Mouse (Mus musculus): ENCODE results near the gene Eef1akmt4. TPM values are rescaled to one million over a fixed set of nuclear protein-coding genes. Genes with fewer than 3 reads are reported as not detected.

The Eef1akmt4 gene
- 21.3 and 24.0 TPM in 2 replicates for polyA plus RNA-seq (2012; rRNA removed)

GRCm38 (mm10) chr16:20611357-20612227, at the start of gene Eef1akmt4, which contains the start of the genes Gm49333 and Alg3:
Eef1akmt4 (plus strand) TSS chr16:20611593.
Gm49333 (plus strand) TSS chr16:20611610.
Alg3 (minus strand) TSS chr16:20611735.
- Histone ChIP-seq H3K4me3 (ENCODE audit: control insufficient read depth, insufficient read depth, low read length) (peak within 1 kb of the TSS; percentile 94), H3K27ac (ENCODE audit: control insufficient read depth, insufficient read depth, low read length) (no peak within 1 kb of the TSS), H3K36me3 (ENCODE audit: control insufficient read depth, insufficient read depth, low read length) (no peaks in the 10 kb centered on the region), H3K4me1 (replicated peaks; ENCODE audit: control insufficient read depth, insufficient read depth, low read length) (peaks cover 8% of the 10 kb centered on the region), H3K27me3 (ENCODE audit: control insufficient read depth, insufficient read depth, low read length) (no peaks in the 10 kb centered on the region)
- TF ChIP-seq POLR2A (IDR thresholded peaks at IDR 0.05; ENCODE audit: control insufficient read depth, extremely low read depth, insufficient read depth, low read length, poor library complexity) (no peak), CTCF (IDR thresholded peaks at IDR 0.05; ENCODE audit: borderline replicate concordance, control insufficient read depth, extremely low read depth, insufficient read depth, low read length, poor library complexity) (0 out of 2 replicates have a peak, but pooled peaks have one; percentile 25)
- peak; percentile 83 for DNase-seq
- WGBS = 1% methylated on average over 41 of the region's 41 CpGs

DNA sequence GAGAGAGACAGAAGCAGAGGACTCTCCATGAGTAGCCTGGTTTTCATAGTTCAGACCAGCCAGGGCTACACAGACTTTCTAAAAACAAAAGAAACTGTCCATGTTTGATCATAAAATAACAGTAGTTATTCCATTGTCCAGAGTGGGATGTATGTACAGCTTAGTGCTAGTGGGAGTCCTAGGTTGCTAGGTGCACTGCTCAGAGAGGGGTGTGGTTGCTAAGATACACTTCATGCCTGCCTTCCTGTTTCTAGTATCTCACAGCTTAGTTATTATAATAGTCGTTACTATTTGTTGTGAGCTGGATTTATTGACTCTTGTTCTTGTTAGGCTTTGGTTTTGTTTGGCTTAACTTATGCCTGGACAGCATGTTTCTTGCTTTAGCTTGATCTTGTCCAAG, 46.3 kb upstream of the Eef1akmt4 start:
- Histone ChIP-seq H3K27ac (ENCODE audit: control insufficient read depth, insufficient read depth, low read length) (no peak overlapping the region), H3K27me3 (ENCODE audit: control insufficient read depth, insufficient read depth, low read length) (no peaks in the 10 kb centered on the region), H3K36me3 (ENCODE audit: control insufficient read depth, insufficient read depth, low read length) (peaks cover 15% of the 10 kb centered on the region), H3K4me1 (replicated peaks; ENCODE audit: control insufficient read depth, insufficient read depth, low read length) (no peaks in the 10 kb centered on the region), H3K4me3 (ENCODE audit: control insufficient read depth, insufficient read depth, low read length) (no peak overlapping the region)
- 23% methylated on average over 1 of the region's 1 CpGs for WGBS
- no peak for DNase-seq
- no peak for TF ChIP-seq POLR2A (IDR thresholded peaks at IDR 0.05; ENCODE audit: control insufficient read depth, extremely low read depth, insufficient read depth, low read length, poor library complexity)

- peaks cover 28% of the 10 kb centered on the region for H3K27me3 ChIP-seq (ENCODE audit: control insufficient read depth, insufficient read depth, low read length)
Observed at GRCm38 (mm10) chr16:20589366-20589938, 21.9 kb upstream of the Eef1akmt4 start, which contains the start of gene Vwa5b2. Vwa5b2 (plus strand) TSS chr16:20589471.

DNA sequence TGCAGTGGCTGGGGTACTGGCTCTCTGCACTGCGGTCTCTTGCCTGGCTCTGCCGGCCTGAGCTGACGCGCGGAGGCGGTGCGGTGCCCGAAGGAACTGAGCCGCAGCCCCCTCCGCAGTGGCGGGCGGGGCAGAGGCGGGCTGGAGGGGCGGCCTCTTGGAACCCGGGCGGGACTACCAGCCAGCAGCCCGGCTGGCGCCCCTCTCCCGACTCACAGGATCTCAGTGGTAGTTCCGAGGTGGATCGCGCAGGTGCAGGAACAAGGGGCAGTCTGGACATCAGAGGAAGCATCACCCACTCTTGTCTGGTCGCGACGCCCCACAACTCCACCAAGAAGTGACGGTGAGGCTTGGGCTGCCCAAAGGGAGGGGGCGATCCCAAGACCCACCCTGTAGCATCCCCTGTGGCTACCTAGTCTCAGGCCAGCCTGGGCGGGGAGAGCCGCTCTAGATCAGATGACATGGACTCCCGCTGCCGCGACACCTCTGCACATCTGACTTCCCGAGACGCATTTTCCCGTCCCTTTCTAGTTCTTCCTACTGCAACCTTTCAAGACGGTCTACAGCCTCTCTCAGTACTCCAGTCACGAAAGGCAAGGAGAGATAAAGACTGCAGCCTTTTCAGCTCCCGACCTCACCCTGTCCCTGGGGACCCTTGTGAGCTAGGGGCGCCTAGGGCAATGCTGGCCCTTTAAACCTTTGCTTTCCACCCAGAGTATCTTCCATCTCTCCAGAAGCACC, 21.3 kb upstream of the Eef1akmt4 start:
- 2% methylated on average over 39 of the region's 39 CpGs for WGBS
- H3K4me3 ChIP-seq (ENCODE audit: control insufficient read depth, insufficient read depth, low read length) = no peak overlapping the region
- no peak for DNase-seq
- H3K4me1 ChIP-seq (replicated peaks; ENCODE audit: control insufficient read depth, insufficient read depth, low read length) = no peaks in the 10 kb centered on the region
- H3K36me3 ChIP-seq (ENCODE audit: control insufficient read depth, insufficient read depth, low read length) = no peaks in the 10 kb centered on the region
- H3K27me3 ChIP-seq (ENCODE audit: control insufficient read depth, insufficient read depth, low read length) = peaks cover 28% of the 10 kb centered on the region
- TF ChIP-seq CTCF (IDR thresholded peaks at IDR 0.05; ENCODE audit: borderline replicate concordance, control insufficient read depth, extremely low read depth, insufficient read depth, low read length, poor library complexity) (no peak), POLR2A (IDR thresholded peaks at IDR 0.05; ENCODE audit: control insufficient read depth, extremely low read depth, insufficient read depth, low read length, poor library complexity) (no peak)
- H3K27ac ChIP-seq (ENCODE audit: control insufficient read depth, insufficient read depth, low read length) = no peak overlapping the region

More at GRCm38 (mm10) chr16:20589366-20589938, 21.9 kb upstream of the Eef1akmt4 start, which contains the start of gene Vwa5b2:
- no peak for DNase-seq
- 5% methylated on average over 24 of the region's 24 CpGs for WGBS
- no peak within 1 kb of the TSS for H3K27ac ChIP-seq (ENCODE audit: control insufficient read depth, insufficient read depth, low read length)
- no peaks in the 10 kb centered on the region for H3K4me1 ChIP-seq (replicated peaks; ENCODE audit: control insufficient read depth, insufficient read depth, low read length)
- H3K36me3 ChIP-seq (ENCODE audit: control insufficient read depth, insufficient read depth, low read length) = no peaks in the 10 kb centered on the region
- no peak within 1 kb of the TSS for H3K4me3 ChIP-seq (ENCODE audit: control insufficient read depth, insufficient read depth, low read length)
- TF ChIP-seq POLR2A (IDR thresholded peaks at IDR 0.05; ENCODE audit: control insufficient read depth, extremely low read depth, insufficient read depth, low read length, poor library complexity) (no peak), CTCF (IDR thresholded peaks at IDR 0.05; ENCODE audit: borderline replicate concordance, control insufficient read depth, extremely low read depth, insufficient read depth, low read length, poor library complexity) (no peak)

DNA sequence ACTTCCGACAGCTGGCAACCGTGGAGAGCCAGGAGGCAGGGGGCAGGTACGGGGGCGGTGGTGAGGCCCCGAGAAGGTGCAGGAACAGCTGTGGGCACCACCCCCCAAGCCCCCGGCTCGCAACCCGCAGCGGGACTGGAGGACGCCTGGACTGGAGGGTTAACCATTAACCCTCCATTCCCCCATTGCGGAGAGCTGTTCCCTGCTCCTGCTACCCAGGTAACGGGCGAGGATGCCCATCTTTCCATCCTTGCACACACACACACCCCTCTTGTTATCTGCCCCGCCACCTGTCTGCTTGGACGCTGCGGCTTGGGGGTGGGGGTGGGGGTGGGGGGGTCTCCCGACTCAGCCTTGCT, 20.7 kb upstream of the Eef1akmt4 start:
- no peak overlapping the region for H3K27ac ChIP-seq (ENCODE audit: control insufficient read depth, insufficient read depth, low read length)
- TF ChIP-seq CTCF (IDR thresholded peaks at IDR 0.05; ENCODE audit: borderline replicate concordance, control insufficient read depth, extremely low read depth, insufficient read depth, low read length, poor library complexity) (no peak), POLR2A (IDR thresholded peaks at IDR 0.05; ENCODE audit: control insufficient read depth, extremely low read depth, insufficient read depth, low read length, poor library complexity) (no peak)
- no peaks in the 10 kb centered on the region for H3K36me3 ChIP-seq (ENCODE audit: control insufficient read depth, insufficient read depth, low read length)
- DNase-seq = no peak
- WGBS = 9% methylated on average over 17 of the region's 17 CpGs
- H3K4me1 ChIP-seq (replicated peaks; ENCODE audit: control insufficient read depth, insufficient read depth, low read length) = no peaks in the 10 kb centered on the region
- no peak overlapping the region for H3K4me3 ChIP-seq (ENCODE audit: control insufficient read depth, insufficient read depth, low read length)
- peaks cover 28% of the 10 kb centered on the region for H3K27me3 ChIP-seq (ENCODE audit: control insufficient read depth, insufficient read depth, low read length)

GRCm38 (mm10) chr16:20591076-20591705, 20.2 kb upstream of the Eef1akmt4 start:
- Histone ChIP-seq H3K27me3 (ENCODE audit: control insufficient read depth, insufficient read depth, low read length) (peaks cover 28% of the 10 kb centered on the region), H3K4me3 (ENCODE audit: control insufficient read depth, insufficient read depth, low read length) (no peak overlapping the region), H3K27ac (ENCODE audit: control insufficient read depth, insufficient read depth, low read length) (no peak overlapping the region), H3K4me1 (replicated peaks; ENCODE audit: control insufficient read depth, insufficient read depth, low read length) (no peaks in the 10 kb centered on the region), H3K36me3 (ENCODE audit: control insufficient read depth, insufficient read depth, low read length) (no peaks in the 10 kb centered on the region)
- TF ChIP-seq CTCF (IDR thresholded peaks at IDR 0.05; ENCODE audit: borderline replicate concordance, control insufficient read depth, extremely low read depth, insufficient read depth, low read length, poor library complexity) (no peak), POLR2A (IDR thresholded peaks at IDR 0.05; ENCODE audit: control insufficient read depth, extremely low read depth, insufficient read depth, low read length, poor library complexity) (no peak)
- WGBS = 8% methylated on average over 48 of the region's 48 CpGs
- DNase-seq = no peak
